Mouse (Mus musculus): ENCODE data around the gene Cldn19.

DNA sequence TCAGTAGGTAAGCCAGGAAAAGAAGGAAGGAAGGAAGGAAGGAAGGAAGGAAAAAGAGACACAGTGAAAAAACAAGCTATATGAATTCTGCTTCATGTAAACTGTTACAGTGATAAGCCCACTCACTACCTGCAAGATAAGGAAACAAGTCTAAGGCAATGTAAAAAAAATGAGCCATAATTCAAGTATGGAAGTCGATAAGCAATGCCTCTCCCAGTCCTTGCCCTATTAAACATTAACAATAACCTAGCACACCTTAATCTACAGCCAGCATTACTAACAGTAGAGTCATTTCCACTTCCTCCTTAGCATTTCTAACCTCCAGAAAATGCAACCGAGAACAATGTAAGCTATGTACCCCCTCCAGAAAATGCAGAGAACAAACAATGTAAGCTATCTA is 30.1 kb downstream of the Cldn19 start:
- TF ChIP-seq USF1 (IDR thresholded peaks at IDR 0.05; ENCODE audit: low read depth) (no peak), CTCF (IDR thresholded peaks at IDR 0.05; ENCODE audit: control insufficient read depth, insufficient read depth, insufficient read length) (no peak)

All from C2C12 (cell line).